Mouse (Mus musculus): ENCODE results near the gene Setd1a. TPM values are rescaled to one million over a fixed set of nuclear protein-coding genes. Genes with fewer than 3 reads are reported as not detected.

Setd1a gene
- total and polyA plus RNA-seq, 3 experiments: 9.2 to 55.9 TPM; not detected in 1

GRCm38 (mm10) chr7:127823236-127824171 is 47.0 kb downstream of the Setd1a start:
- no peaks in the 10 kb centered on the region for H3K9me3 ChIP-seq (replicated peaks; ENCODE audit: insufficient read depth, low read length)
- TF ChIP-seq POLR2AphosphoS2 (IDR thresholded peaks at IDR 0.05; ENCODE audit: low read length) (no peak), MYB (IDR thresholded peaks at IDR 0.05; ENCODE audit: low read depth, low read length) (no peak), ZMIZ1 (IDR thresholded peaks at IDR 0.05; ENCODE audit: low read depth, low read length) (no peak), MAX (IDR thresholded peaks at IDR 0.05; ENCODE audit: low read length) (no peak), ZC3H11A (IDR thresholded peaks at IDR 0.05; ENCODE audit: low read depth, low read length) (no peak), ELF1 (IDR thresholded peaks at IDR 0.05; ENCODE audit: low read depth, low read length) (no peak), USF1 (IDR thresholded peaks at IDR 0.05; ENCODE audit: low read depth, low read length) (no peak), KAT2A (conservative IDR thresholded peaks at IDR 0.05; ENCODE audit: low read depth, low read length) (no peak), TAL1 (IDR thresholded peaks at IDR 0.05; ENCODE audit: low read length) (no peak), BHLHE40 (IDR thresholded peaks at IDR 0.05; ENCODE audit: borderline replicate concordance, low read depth, low read length) (no peak), CTCF (IDR thresholded peaks at IDR 0.05 in 2 of 3, conservative IDR thresholded peaks at IDR 0.05 in 1 of 3; ENCODE audit: control insufficient read depth in 1 of 3, insufficient read depth in 1 of 3, low read depth in 2 of 3, low read length in 3 of 3, poor library complexity in 1 of 3, severe bottlenecking in 1 of 3) (no peak; a peak in 1 of 6 replicates), MXI1 (IDR thresholded peaks at IDR 0.05; ENCODE audit: low read depth, low read length) (no peak), GABPA (IDR thresholded peaks at IDR 0.05; ENCODE audit: low read depth, low read length) (no peak), ZNF384 (IDR thresholded peaks at IDR 0.05; ENCODE audit: low read depth, low read length) (no peak), UBTF (IDR thresholded peaks at IDR 0.05; ENCODE audit: borderline replicate concordance, insufficient read depth, low read depth, low read length) (no peak), POLR2A (IDR thresholded peaks at IDR 0.05; ENCODE audit: control insufficient read depth in 1 of 2, insufficient read depth in 1 of 2, low read depth in 1 of 2, low read length in 2 of 2, poor library complexity in 1 of 2) (no peak), NRF1 (IDR thresholded peaks at IDR 0.05; ENCODE audit: insufficient read depth, low read depth, low read length, poor library complexity, severe bottlenecking) (no peak), MAFK (IDR thresholded peaks at IDR 0.05; ENCODE audit: borderline replicate concordance, low read depth, low read length) (no peak)
- no peaks in the 10 kb centered on the region for H3K4me1 ChIP-seq (ENCODE audit: control insufficient read depth in 1 of 2, insufficient read depth in 2 of 2, low read length in 2 of 2)
- no peaks in the 10 kb centered on the region for H3K79me2 ChIP-seq (ENCODE audit: control insufficient read depth, insufficient read depth, low read length, poor library complexity)
- H3K9ac ChIP-seq (ENCODE audit: control insufficient read depth, low read depth, low read length, poor library complexity, severe bottlenecking): no peak overlapping the region
- H3K36me3 ChIP-seq (ENCODE audit: control insufficient read depth in 1 of 2, insufficient read depth in 2 of 2, low read length in 2 of 2): no peaks in the 10 kb centered on the region
- no peaks in the 10 kb centered on the region for H3K27me3 ChIP-seq (ENCODE audit: control insufficient read depth in 1 of 2, insufficient read depth in 2 of 2, low read length in 2 of 2)
- H3K4me3 ChIP-seq (ENCODE audit: control insufficient read depth in 1 of 2, insufficient read depth in 1 of 2, low read depth in 2 of 2, low read length in 2 of 2): no peak overlapping the region
- DNase-seq (ENCODE audit: low read depth, low spot score): no peak
- no peak overlapping the region for H3K27ac ChIP-seq (ENCODE audit: control insufficient read depth, low read depth, low read length)
